Comparison of ENCODE assay signal across 9 mouse cellular contexts in genomic region chr6:29695290-29695674, GRCm38 (mm10). TPM values are rescaled to one million over a fixed set of nuclear protein-coding genes. Genes with fewer than 3 reads are reported as not detected.
DNase-seq lines count a peak whose midpoint lies in the region; ATAC-seq lines count a peak whose summit lies in the region.
"Had no signal": no experiment of that assay in that cellular context is flagged by ENCODE, and none has a peak within 500 bp of the region (broad histone marks: within the 10 kb centered on the region; RNA-seq: fewer than 3 reads in every experiment).

No protein-coding gene starts in this region.

- no peak overlapping the region for H3K27ac ChIP-seq in kidney, embryonic 15.5 days
- no peak overlapping the region for H3K27ac ChIP-seq in forebrain, embryonic 13.5 days
- no peak overlapping the region; the same call in 1 of the 2 replicates for H3K27ac ChIP-seq in midbrain, embryonic 10.5 days (replicated peaks)

- H3K4me1 ChIP-seq in kidney, embryonic 15.5 days = peaks cover 19% of the 10 kb centered on the region
- peaks cover 17% of the 10 kb centered on the region for H3K4me1 ChIP-seq in forebrain, embryonic 13.5 days
- peaks cover 30% of the 10 kb centered on the region for H3K4me1 ChIP-seq in midbrain, embryonic 10.5 days

- H3K27me3 ChIP-seq in kidney, embryonic 15.5 days = peaks cover 35% of the 10 kb centered on the region
- H3K27me3 ChIP-seq in forebrain, embryonic 13.5 days = peaks cover 17% of the 10 kb centered on the region
- peaks cover 57% of the 10 kb centered on the region for H3K27me3 ChIP-seq in midbrain, embryonic 10.5 days (ENCODE audit: low read depth, poor library complexity, severe bottlenecking)

- peak overlapping the region; percentile 76 for H3K4me3 ChIP-seq in kidney, embryonic 15.5 days (replicated peaks)
- peak overlapping the region; percentile 87; the same call in 1 of the 2 replicates for H3K4me3 ChIP-seq in forebrain, embryonic 13.5 days
- peak overlapping the region; percentile 91 for H3K4me3 ChIP-seq in midbrain, embryonic 10.5 days

- peak overlapping the region; percentile 88 for H3K4me2 ChIP-seq in kidney, embryonic 15.5 days
- H3K4me2 ChIP-seq in forebrain, embryonic 13.5 days = peak overlapping the region; percentile 98

- no peaks in the 10 kb centered on the region for H3K9me3 ChIP-seq in kidney, embryonic 15.5 days (replicated peaks)
- H3K9me3 ChIP-seq in forebrain, embryonic 13.5 days (replicated peaks) = no peaks in the 10 kb centered on the region
- H3K9me3 ChIP-seq in midbrain, embryonic 10.5 days (replicated peaks) = no peaks in the 10 kb centered on the region
- H3K9me3 ChIP-seq: megakaryocyte, embryonic 14.5 days had no signal

- no peak for DNase-seq in kidney, postnatal 25 days
- DNase-seq in brain, adult 2 months (ENCODE audit: low read depth, low spot score) = peak; percentile 27
- DNase-seq in midbrain, embryonic 10.5 days (ENCODE audit: low spot score) = no peak
- no peak for DNase-seq in retina, postnatal 1 day
- DNase-seq in right cerebral cortex, postnatal 36 days (ENCODE audit: low spot score in 2 of 2) = no peak
- no peak for DNase-seq in gastrocnemius, postnatal 25 days

- ATAC-seq in kidney, embryonic 15.5 days (replicated peaks; ENCODE audit: low FRiP score) = no peak
- ATAC-seq in forebrain, embryonic 13.5 days = no peak

- WGBS in kidney, embryonic 15.5 days = 67% methylated on average over 3 of the region's 3 CpGs
- WGBS in forebrain, embryonic 13.5 days = 34% methylated on average over 3 of the region's 3 CpGs
- 42% methylated on average over 3 of the region's 3 CpGs for WGBS in midbrain, embryonic 10.5 days

- H3K36me3 ChIP-seq in kidney, embryonic 15.5 days = no peaks in the 10 kb centered on the region
- H3K36me3 ChIP-seq in forebrain, embryonic 13.5 days (ENCODE audit: poor library complexity, severe bottlenecking) = no peaks in the 10 kb centered on the region
- no peaks in the 10 kb centered on the region for H3K36me3 ChIP-seq in midbrain, embryonic 10.5 days

- peak overlapping the region; percentile 80; the same call in 1 of the 2 replicates for H3K9ac ChIP-seq in kidney, embryonic 15.5 days
- H3K9ac ChIP-seq in forebrain, embryonic 13.5 days = peak overlapping the region; percentile 34; the same call in 1 of the 2 replicates

RNA-seq across cellular contexts. Expression of gene Tspan33, which starts 1.3 kb away (rescaled TPM):
- 19.0 and 19.2 TPM in 2 replicates for polyA plus RNA-seq in kidney, embryonic 15.5 days (2015; fragmentation: Nextera tagmentation; extraction: Ambion mirVana)
- 4.3 and 5.6 TPM in 2 replicates for polyA plus RNA-seq in forebrain, embryonic 13.5 days (2015; fragmentation: Nextera tagmentation; extraction: Ambion mirVana)
- polyA plus RNA-seq in midbrain, embryonic 10.5 days (2016; fragmentation: Nextera tagmentation; extraction: Ambion mirVana) = 10.9 and 12.2 TPM in 2 replicates
- 1 to 10 TPM; 2.8 to 3.1 TPM for total RNA-seq in gastrocnemius, postnatal 25 days (2021)

RNA-seq across cellular contexts. Expression of gene Smo, which starts 40.0 kb away (rescaled TPM):
- 50.7 and 55.0 TPM in 2 replicates for polyA plus RNA-seq in kidney, embryonic 15.5 days (2015; fragmentation: Nextera tagmentation; extraction: Ambion mirVana)
- 20.5 and 21.1 TPM in 2 replicates for polyA plus RNA-seq in forebrain, embryonic 13.5 days (2015; fragmentation: Nextera tagmentation; extraction: Ambion mirVana)
- polyA plus RNA-seq in midbrain, embryonic 10.5 days (2016; fragmentation: Nextera tagmentation; extraction: Ambion mirVana) = 49.6 and 51.7 TPM in 2 replicates
- total RNA-seq in gastrocnemius, postnatal 25 days (2021) = 1 to 10 TPM; 5.5 to 5.9 TPM
